Mouse (Mus musculus): ENCODE results near the gene Rufy2.

- TF ChIP-seq CTCF (IDR thresholded peaks at IDR 0.05 in 2 of 3, conservative IDR thresholded peaks at IDR 0.05 in 1 of 3; ENCODE audit: control insufficient read depth in 1 of 3, insufficient read depth in 1 of 3, low read depth in 2 of 3, low read length in 3 of 3, poor library complexity in 1 of 3, severe bottlenecking in 1 of 3) (no peak), CHD2 (IDR thresholded peaks at IDR 0.05; ENCODE audit: low read length) (no peak), USF1 (IDR thresholded peaks at IDR 0.05; ENCODE audit: low read depth, low read length) (no peak), TCF12 (IDR thresholded peaks at IDR 0.05; ENCODE audit: low read depth, low read length) (no peak), MEF2A (IDR thresholded peaks at IDR 0.05; ENCODE audit: extremely low read depth, insufficient replicate concordance, low read depth, low read length, poor library complexity, severe bottlenecking) (no peak), MAFK (IDR thresholded peaks at IDR 0.05; ENCODE audit: borderline replicate concordance, low read depth, low read length) (no peak), MAX (IDR thresholded peaks at IDR 0.05; ENCODE audit: low read length) (no peak), POLR2A (IDR thresholded peaks at IDR 0.05; ENCODE audit: control insufficient read depth in 1 of 2, insufficient read depth in 1 of 2, low read depth in 1 of 2, low read length in 2 of 2, poor library complexity in 1 of 2) (no peak)
Measured at GRCm38 (mm10) chr10:63023121-63023748, 43.2 kb downstream of the Rufy2 start.
